Mouse (Mus musculus) layer of hippocampus, postnatal 36 days (tissue): ENCODE data around the gene Fancc. TPM values are rescaled to one million over a fixed set of nuclear protein-coding genes. Genes with fewer than 3 reads are reported as not detected.
"Not testable (repeated sequence)": the region's sequence is repeated elsewhere in the genome, so short reads cannot be mapped to it uniquely, and the experiment has no call there.

Source experiments
- DNase-seq, 2 experiments: peaks; one replicate each; pipeline ENCODE4 v3.0.0; 2022
- total RNA-seq, 2 experiments: library from RNA; stranded (reverse); gene quantifications; 2 replicates each; pipeline ENCODE4 v1.2.3; 2021

Gene Fancc
- total RNA-seq, 2 experiments from 2014 or later = 5.8 to 5.9 TPM

GRCm38 (mm10) chr13:63514931-63515360 is 17.9 kb upstream of the Fancc start:
- DNase-seq = no peak

- DNase-seq = no peak
These were observed 16.5 kb upstream of the Fancc start for GRCm38 (mm10) chr13:63513374-63514098.

- DNase-seq = no peak
These were observed 15.3 kb upstream of the Fancc start for GRCm38 (mm10) chr13:63512411-63512810.

GRCm38 (mm10) chr13:63507821-63508220 is 10.7 kb upstream of the Fancc start:
- no peak for DNase-seq

GRCm38 (mm10) chr13:63507001-63507556 is 10.0 kb upstream of the Fancc start:
- DNase-seq = no peak

GRCm38 (mm10) chr13:63506364-63506763 is 9.3 kb upstream of the Fancc start:
- DNase-seq = no peak

- DNase-seq = no peak
These were observed 5.3 kb upstream of the Fancc start for GRCm38 (mm10) chr13:63502391-63502790.

GRCm38 (mm10) chr13:63499489-63499888 is 2.4 kb upstream of the Fancc start:
- DNase-seq = no peak

GRCm38 (mm10) chr13:63487707-63488042 is 9.4 kb downstream of the Fancc start:
- DNase-seq = no peak

- DNase-seq = no peak
These were observed 10.0 kb downstream of the Fancc start for GRCm38 (mm10) chr13:63486791-63487706.

- DNase-seq = no peak
These were observed 21.7 kb downstream of the Fancc start for GRCm38 (mm10) chr13:63475356-63475755.

GRCm38 (mm10) chr13:63452898-63453297 is 44.2 kb downstream of the Fancc start:
- DNase-seq = peak in 1 of 2 experiments; percentile 9

- DNase-seq = no peak
These were observed 45.9 kb downstream of the Fancc start for GRCm38 (mm10) chr13:63451140-63451539.

GRCm38 (mm10) chr13:63445419-63445818 is 51.7 kb downstream of the Fancc start:
- DNase-seq = no peak

- DNase-seq = no peak
These were observed 64.3 kb downstream of the Fancc start for GRCm38 (mm10) chr13:63432759-63433158.

- DNase-seq = no peak
These were observed 65.3 kb downstream of the Fancc start for GRCm38 (mm10) chr13:63431857-63432191.

GRCm38 (mm10) chr13:63431030-63431856 is 65.8 kb downstream of the Fancc start:
- DNase-seq = peak; percentile 86 to 90

GRCm38 (mm10) chr13:63430681-63431029 is 66.4 kb downstream of the Fancc start:
- no peak for DNase-seq

GRCm38 (mm10) chr13:63430206-63430605 is 66.9 kb downstream of the Fancc start:
- DNase-seq = no peak

GRCm38 (mm10) chr13:63428211-63428610 is 68.9 kb downstream of the Fancc start:
- DNase-seq = not testable (repeated sequence)

GRCm38 (mm10) chr13:63423060-63423459 is 74.0 kb downstream of the Fancc start:
- DNase-seq = no peak

GRCm38 (mm10) chr13:63421225-63421624 is 75.9 kb downstream of the Fancc start:
- DNase-seq = no peak

- no peak for DNase-seq
These were observed 78.9 kb downstream of the Fancc start for GRCm38 (mm10) chr13:63418148-63418547.
